Mouse (Mus musculus): ENCODE measurements around the gene Amer2. TPM values are rescaled to one million over a fixed set of nuclear protein-coding genes. Genes with fewer than 3 reads are reported as not detected.

Gene Amer2
- total RNA-seq, 2 experiments from 2014 or later, result 37.3 to 40.8 TPM

DNA sequence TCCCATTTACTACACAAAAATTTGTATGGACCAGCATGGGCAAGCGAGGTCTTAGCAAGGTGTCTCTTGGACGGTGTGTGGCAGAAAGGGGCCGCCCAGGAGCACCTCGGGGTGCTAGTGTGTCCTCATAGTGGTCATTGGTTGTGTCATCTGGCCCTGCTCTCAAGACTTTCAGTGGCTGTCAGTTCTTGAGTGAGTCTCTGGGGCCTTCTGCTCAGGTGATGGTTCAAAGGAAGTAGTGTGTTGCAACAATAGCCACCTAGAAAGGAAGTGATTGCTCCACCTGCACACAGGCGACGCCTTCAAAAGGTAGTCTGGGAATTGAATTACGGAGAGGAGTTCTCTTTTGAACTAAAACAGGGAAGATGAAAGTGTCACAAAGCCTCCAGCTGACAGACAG lies 11.2 kb downstream of the Amer2 start:
- no peak for DNase-seq (ENCODE audit: extremely low spot score in 1 of 2, low spot score in 2 of 2)
- intact Hi-C loops (cut with DNase I), result loop anchor here (5.0 kb wide), 1 partner anchor 82 kb away; no protein-coding TSS in a partner anchor

DNA sequence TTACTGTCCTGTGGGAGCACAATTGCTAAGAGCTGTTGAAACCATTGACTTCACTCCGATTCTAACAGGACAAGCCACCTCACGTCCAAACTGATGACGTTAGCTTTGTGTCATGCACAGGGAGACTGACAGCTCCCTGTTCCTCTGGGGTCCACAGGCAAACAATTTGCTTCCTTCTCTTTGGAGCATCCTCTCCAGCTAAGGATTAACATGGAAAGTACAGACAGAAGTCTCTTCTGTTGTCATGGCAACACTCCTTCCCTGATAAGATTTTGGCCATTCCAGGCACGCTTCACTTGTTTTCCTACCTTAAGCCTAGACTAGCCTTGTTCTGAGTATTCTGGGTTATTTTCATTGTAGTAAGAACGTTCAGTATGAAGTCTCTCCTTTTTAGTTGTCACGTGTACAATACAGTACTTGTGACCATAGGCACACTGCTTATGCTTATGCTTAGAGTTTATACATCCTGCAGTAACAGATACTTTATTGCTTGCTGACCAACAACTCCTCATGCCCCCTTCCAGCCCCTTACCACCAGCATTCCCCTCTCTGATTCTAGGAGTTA lies 12.1 kb downstream of the Amer2 start:
- intact Hi-C loops (cut with DNase I), result no loop called here
- DNase-seq (ENCODE audit: extremely low spot score in 1 of 2, low spot score in 2 of 2), result no peak

DNA sequence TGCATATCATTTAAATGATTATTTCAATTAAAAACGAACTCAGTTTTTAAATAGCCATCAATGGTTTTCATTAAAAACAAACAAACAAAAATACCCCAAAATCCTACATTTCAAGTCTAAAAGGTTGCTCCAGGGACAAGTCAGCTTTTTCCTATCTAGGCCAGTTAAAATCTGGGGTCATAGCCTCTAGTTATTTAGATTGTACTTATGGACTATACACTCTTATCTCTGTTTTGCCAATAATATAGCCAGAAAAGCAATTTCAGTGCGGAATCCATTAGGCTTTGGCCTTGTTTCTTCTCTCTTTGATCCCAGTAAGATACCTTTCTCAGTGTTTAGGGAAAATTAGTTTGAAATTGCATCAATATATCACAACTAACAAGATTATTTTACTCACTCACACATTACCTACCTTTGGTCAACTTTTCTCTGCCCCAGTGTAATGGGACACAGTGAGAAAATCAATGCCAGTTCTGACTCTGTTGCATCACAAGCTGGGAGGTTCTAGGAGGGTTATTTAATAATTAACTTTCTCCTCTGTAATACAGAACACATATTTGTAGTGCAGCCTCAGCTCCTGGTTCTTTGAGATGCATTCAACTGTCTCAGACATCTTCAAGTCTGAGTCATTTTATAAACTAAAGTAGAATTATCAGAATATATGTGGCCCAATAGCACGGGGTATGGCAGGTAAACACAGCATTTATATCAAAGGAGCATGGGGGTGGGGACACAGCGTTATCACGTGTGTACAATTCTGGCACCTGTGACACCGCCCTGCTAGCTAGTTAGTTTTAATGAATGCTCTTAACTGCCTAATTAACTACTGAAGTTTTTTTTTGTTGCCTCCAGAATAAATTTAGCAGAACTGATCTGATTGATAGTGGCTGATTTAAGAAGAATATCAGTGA lies 13.8 kb downstream of the Amer2 start:
- DNase-seq (ENCODE audit: extremely low spot score in 1 of 2, low spot score in 2 of 2), result no peak
- intact Hi-C loops (cut with DNase I), result no loop called here

DNA sequence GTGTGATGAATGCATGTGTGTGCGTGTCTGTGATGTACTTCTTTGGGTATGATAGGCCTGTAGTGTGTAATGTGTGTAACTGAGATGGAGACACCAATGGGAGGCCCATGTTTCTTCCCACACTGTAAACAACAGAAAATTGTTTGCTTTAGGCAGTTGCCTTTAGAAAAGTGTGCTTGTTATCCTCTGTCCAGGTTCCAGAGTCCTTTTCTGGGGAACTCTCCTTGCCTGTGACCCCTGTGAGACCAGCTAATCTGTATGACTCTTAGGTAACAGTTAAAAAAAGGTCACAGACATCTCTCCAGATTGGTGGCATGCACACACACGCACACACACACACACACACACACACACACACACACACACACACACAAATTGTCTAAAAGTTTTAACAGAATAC lies 15.3 kb downstream of the Amer2 start:
- intact Hi-C loops (cut with DNase I), result no loop called here
- no peak for DNase-seq (ENCODE audit: extremely low spot score in 1 of 2, low spot score in 2 of 2)

DNA sequence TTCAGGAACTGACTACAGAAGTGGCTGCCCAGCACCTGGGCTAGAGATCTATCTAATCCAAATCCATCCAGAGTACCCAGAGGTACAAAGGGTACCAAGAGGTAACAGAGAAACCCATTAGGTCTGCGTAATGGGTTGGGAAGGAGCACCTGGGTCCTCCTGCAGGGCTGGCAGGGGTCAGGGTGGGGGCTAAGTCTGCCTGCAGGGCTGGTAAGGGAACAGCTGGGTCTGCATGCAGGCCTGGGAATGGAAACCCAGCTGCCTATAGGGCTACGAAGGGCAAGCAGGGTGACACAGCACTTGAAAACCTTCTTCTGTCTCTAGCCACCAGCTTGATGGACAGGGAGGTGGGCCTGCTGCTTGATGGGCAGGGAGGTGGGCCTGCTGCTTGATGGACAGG lies 19.1 kb downstream of the Amer2 start:
- intact Hi-C loops (cut with DNase I), result no loop called here
- no peak for DNase-seq (ENCODE audit: extremely low spot score in 1 of 2, low spot score in 2 of 2)

DNA sequence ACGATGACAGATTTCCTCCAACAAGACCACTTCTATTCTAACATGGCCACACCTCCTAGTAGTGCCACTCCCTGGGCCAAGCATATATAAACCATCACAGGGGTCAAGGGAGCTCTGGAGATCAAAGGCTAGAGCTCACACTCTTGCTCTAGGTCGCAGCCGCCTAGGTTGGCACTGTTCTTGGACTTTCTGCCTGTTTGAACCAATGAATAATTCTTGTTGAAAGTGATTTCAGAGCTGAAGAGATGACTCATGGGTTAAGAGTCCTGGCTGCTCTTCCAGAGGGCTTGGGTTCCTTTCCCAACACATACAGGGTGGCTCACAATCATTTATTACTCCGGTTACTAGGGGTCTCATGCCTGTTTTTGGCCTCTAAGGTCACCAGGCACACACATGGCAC lies 24.3 kb downstream of the Amer2 start:
- intact Hi-C loops (cut with DNase I), result no loop called here
- no peak for DNase-seq (ENCODE audit: extremely low spot score in 1 of 2, low spot score in 2 of 2)

DNA sequence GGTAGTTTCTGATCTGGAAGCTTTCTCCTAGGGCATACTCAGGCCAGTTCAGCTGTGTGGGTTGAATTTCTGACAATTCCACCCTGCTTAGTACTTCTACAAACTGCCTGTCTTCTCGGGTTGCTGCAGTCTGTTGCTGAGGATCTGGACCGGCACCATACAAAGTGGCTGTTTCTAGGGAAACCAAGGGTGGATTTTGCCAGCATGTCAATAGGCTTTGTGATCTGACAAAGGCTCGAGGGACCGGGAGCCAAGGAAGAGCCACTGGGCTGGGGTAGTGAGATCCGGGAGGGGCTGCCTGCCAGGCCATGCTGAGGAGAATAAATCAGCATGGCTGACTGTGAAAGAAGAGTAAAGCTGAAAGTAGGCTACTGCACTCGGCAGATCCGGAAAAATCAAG lies 25.8 kb downstream of the Amer2 start:
- intact Hi-C loops (cut with DNase I), result no loop called here
- DNase-seq (ENCODE audit: extremely low spot score in 1 of 2, low spot score in 2 of 2), result peak; percentile 52 to 72

DNA sequence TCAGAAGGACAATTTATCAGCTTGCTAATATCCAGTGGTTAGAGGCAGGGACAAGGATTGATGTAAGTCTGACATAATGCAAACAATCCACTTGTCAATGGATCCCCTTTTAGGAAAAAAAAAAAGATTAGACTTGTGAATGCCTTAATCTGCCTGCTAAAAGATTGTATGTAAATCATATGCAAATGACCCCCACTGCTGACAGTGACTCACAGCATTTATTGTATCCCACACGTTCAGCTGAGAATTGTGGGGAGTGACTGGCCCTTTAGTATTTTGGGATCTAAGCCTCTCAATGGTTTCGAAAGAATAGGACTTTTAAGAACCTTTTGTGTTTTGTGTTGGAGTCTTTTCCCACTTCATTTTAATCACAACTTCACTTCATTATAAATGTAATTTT lies 30.2 kb downstream of the Amer2 start:
- DNase-seq (ENCODE audit: extremely low spot score in 1 of 2, low spot score in 2 of 2), result no peak
- intact Hi-C loops (cut with DNase I), result no loop called here

DNA sequence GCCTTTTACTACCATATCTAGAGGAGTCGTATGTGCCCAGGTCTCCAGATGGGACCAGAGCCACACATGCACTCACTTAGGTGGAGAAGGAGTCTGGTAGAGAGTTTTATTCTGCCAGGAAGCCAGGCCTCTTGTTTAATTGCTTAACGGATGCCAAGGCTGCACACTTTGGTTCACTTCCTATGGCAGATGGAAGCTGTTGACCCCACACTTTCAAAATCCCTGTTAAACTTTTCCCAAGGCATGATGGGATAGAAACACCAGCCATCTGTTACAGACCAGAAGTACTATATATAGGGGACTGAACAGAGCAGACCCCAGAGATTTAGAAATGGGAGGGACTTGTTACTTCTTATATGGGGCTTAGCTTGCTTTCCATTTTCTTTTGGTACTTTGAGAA lies 32.8 kb downstream of the Amer2 start:
- DNase-seq (ENCODE audit: extremely low spot score in 1 of 2, low spot score in 2 of 2), result no peak
- intact Hi-C loops (cut with DNase I), result no loop called here

DNA sequence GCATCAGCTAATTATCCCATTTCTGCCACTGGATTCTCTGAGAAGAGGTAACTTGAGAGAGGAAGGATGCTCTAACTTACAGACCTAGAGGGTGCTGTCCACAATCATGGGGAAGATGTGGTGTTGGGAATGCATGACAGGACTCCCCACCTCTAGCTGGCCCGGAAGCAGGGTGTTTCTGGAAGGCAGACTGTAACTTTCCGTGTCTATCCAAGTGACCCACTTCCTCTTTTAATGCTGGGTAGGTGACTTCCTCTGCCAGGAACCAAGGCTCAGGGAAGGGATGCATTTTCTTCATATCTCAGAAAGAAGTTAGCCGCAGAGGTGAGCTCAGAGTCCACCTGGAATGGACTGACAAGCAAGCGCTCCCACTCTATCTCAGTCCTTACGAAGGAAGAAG lies 33.5 kb downstream of the Amer2 start:
- intact Hi-C loops (cut with DNase I), result no loop called here
- no peak for DNase-seq (ENCODE audit: extremely low spot score in 1 of 2, low spot score in 2 of 2)

DNA sequence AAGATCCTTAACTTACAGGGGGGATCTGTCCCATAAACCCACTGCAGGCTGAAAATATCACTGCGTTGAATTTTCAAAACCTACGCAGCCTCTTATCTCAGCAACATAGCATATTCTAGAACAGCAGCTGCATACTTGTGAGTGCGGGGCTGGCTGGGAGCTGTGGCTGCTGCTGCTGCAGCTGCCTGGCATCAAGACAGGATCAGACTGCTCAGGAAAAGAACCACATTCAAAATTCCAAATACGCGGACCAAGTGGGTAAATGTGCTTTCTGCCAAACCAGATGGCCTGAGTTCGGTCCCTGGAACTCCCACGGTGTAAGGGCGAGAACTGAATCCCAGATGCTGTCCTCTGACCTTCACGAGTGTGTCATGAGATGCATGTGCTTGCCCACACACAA lies 34.3 kb downstream of the Amer2 start:
- intact Hi-C loops (cut with DNase I), result no loop called here
- DNase-seq (ENCODE audit: extremely low spot score in 1 of 2, low spot score in 2 of 2), result peak in 1 of 2 experiments; percentile 34

DNA sequence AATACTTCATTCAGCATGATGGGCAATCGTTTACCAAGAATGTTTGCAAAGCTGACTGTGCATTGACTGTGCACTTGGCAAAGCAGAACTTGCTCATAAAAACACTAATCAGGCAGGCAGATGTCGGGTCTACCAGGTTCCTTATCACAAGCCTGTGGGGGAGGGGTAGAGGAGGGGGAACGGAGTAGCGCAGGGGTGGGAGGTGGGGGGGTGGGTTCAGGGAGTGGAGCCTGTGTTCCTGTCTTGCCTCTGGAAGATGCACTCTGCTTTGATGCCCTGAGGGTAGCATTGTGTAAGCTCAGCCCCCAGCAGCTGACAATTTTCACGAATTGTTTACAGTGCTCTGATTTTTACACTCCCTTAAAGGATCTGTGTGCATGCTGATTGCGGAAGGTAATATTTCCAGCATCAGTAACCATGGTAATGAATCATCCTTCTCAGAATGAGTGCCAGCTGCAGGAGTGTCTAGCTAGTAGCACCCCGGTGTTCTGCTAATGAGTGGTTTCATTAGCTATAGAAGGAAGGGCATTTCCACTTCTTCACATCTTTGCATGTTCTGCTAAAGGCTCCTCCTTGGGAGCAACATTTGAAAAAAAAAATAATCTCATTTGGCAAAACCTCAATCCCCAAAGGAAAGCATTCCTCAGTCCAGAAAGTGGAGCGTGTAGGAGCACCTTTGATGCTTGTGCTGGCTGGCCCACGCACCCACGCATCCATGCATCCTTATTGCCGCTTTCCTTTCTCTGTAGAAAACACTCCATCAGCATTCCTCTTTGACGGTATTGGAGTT lies 36.8 kb downstream of the Amer2 start:
- peak in 1 of 2 experiments; percentile 43 for DNase-seq (ENCODE audit: extremely low spot score in 1 of 2, low spot score in 2 of 2)

DNA sequence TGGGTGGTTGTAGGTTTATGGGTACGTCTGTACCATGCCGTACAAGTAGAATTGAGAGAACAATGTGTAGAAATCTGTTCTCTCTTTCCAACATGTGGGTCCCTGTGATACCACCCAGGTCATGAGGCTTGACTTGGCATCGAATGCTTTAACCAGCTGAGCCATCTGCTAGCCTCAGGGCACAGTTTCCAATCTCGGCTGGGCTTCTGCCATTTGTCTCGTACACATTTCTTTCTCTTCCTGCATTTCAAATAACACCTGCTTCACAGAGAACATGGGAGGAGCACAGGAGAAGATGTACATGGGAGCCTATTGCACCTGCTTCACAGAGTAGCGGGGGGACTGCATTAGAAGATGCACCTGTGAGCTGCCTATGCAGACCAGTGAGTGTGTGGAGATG lies 38.2 kb downstream of the Amer2 start:
- no peak for DNase-seq (ENCODE audit: extremely low spot score in 1 of 2, low spot score in 2 of 2)
- intact Hi-C loops (cut with DNase I), result no loop called here

More for the DNA sequence above, 36.8 kb downstream of the Amer2 start:
- intact Hi-C loops (cut with DNase I), result no loop called here

DNA sequence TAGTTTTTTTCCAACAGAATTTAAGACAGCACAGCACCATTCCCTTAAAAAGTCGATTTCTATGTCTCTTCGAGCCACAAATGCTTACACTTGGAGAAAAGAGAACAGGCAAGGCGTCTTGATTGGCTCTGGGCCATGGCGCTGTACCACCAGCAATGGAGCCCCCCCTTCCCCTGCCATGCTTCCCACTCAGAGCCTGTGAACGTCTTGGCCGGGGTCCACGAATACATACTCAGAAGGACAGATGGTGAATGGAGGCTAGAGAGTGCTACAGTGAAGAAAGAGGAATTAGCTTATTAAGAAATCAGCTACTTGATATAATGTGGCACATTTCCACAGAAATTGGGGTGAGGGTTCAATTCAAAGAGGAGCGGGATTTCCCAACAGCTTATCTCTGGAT lies 41.6 kb downstream of the Amer2 start:
- DNase-seq (ENCODE audit: extremely low spot score in 1 of 2, low spot score in 2 of 2), result peak; percentile 87 to 92
- intact Hi-C loops (cut with DNase I), result no loop called here

DNA sequence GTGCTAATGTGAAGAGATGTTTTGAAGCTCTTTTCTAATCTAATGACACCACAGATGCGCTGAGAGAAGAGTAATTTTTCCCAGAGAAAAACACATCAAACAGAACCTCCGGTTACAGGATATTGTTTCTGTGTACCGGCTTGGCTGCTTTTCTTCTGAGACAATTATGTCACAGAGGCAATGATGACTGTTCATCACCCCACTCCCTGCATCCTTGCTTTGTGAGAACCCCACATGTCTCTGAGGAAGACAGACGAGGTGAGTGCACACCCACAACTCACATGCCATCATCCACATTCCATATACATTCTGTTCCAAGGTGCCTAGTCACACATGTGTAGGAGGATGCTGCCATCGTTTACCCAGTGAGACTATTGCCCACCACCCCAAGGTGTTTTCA lies 44.9 kb downstream of the Amer2 start:
- intact Hi-C loops (cut with DNase I), result no loop called here
- DNase-seq (ENCODE audit: extremely low spot score in 1 of 2, low spot score in 2 of 2), result no peak

DNA sequence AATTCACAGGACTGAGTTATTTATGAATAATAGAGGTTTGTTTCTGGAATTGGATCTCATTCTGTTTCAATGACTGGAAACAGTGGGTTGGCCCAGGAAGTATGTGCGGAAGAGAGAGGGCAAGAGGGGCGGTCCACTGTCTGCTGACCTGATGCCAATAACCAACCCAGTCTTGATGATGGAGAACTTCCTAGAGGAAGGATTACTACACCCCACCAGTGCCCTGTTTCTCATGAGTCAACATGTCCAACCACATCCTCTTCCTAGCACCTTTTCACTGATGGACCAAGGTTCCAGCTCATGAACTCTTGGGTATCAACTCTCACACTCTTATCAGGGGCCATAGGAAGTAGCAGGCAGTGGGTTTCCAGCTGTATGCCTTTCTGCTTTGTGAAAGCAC lies 49.9 kb downstream of the Amer2 start:
- intact Hi-C loops (cut with DNase I), result no loop called here
- DNase-seq (ENCODE audit: extremely low spot score in 1 of 2, low spot score in 2 of 2), result no peak

DNA sequence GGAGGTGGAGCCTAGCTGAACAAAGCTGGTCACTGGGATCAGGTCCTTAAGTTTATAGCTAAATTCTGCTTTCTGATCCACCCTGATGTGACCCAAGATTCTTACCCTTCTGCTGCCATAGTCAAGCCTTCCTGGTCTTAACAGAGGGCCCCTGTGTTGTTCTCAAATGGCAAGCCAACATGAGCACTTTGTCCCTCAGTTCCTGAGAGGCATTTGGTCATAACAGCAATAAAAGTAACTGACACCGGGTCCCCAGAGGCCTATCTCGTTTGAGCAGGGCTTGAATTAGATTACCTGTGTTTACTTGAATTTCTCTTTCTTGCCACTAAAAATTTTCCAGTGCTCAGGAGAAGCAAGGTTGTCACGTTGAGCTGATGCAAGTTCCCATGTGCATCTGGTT lies 51.1 kb downstream of the Amer2 start:
- intact Hi-C loops (cut with DNase I), result no loop called here
- no peak for DNase-seq (ENCODE audit: extremely low spot score in 1 of 2, low spot score in 2 of 2)

DNA sequence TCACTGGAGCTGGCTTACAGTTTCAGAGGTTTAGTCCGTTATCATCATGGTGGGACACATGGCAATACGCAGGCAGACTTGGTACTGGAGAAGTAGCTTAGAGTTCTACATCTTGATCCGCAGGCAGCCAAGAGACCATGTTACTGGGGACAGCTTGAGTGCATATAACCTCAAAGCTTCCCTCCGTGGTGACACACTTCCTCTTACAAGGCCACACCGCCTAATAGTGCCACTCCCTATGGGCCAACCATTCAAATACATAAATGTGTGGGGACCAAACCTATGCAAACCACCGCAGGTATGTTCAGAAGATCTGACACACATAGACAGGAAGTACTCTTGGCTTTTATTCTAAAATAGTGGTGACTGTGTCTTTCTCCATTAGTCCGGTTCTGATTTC lies 52.5 kb downstream of the Amer2 start:
- no peak for DNase-seq (ENCODE audit: extremely low spot score in 1 of 2, low spot score in 2 of 2)
- intact Hi-C loops (cut with DNase I), result no loop called here

DNA sequence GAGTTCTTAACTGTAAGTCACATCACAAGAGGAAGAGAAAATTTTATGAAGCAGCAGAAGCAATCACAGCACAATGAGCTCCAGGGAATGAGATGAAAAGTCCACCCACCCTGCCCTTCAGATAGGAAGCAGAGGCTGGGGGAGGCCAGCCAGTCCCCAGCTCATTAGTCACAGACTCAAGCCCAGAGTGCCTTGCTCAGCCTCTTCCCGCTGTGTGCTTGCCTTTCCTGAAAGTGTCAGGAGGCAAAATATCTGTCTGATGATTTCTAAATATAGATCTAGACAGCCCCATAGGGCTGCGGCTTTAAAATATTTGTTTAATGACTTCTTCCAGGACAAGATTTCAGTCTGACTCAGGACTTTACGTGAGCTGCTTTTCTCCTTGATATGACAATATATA lies 54.8 kb downstream of the Amer2 start:
- DNase-seq (ENCODE audit: extremely low spot score in 1 of 2, low spot score in 2 of 2), result no peak

DNA sequence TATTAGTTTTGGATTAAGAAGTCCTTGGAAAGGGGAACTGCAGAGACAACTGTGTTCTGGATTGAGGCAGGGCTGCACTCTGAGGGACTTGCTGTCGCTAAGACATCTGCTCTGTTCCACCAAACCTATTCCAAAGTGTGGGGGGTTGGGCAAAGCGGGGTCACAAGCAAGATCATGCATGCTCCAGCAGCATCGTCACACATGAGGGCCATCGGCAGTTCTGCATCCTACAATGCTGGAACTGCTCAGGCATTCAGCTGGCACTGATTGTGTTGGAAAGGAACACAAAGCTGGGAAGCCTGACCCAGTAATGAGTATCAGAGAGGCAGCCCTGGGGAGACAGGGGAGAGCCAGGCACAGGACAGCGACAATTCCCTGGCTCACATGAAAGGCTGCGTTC lies 56.5 kb downstream of the Amer2 start:
- DNase-seq (ENCODE audit: extremely low spot score in 1 of 2, low spot score in 2 of 2), result peak in 1 of 2 experiments; percentile 22
- intact Hi-C loops (cut with DNase I), result no loop called here

More for the DNA sequence above, 54.8 kb downstream of the Amer2 start:
- intact Hi-C loops (cut with DNase I), result no loop called here
